Mouse (Mus musculus) hindbrain, postnatal 0 days (tissue): Measurements from ENCODE around the gene Gli3. TPM values are rescaled to one million over a fixed set of nuclear protein-coding genes. Genes with fewer than 3 reads are reported as not detected.

Experiments used
- ATAC-seq: fragments of 200-750 bp; cut with Nextera tagmentation; 2 replicates; pipeline ENCODE4 v1.8.0; 2017; ENCODE audit warnings: mild to moderate bottlenecking, moderate TSS enrichment, moderate library complexity
- DNase-seq: peaks from one replicate; pipeline ENCODE4 v3.0.0-alpha.2; 2015; ENCODE audit warnings: low spot score
- H3K27ac ChIP-seq: fragments of 300-500 bp; sonication (generic); 2 replicates; pipeline ENCODE4 v1.5.1; 2014; ENCODE audit warnings: mild to moderate bottlenecking
- H3K27me3 ChIP-seq: fragments of 300-500 bp; sonication (generic); 2 replicates; pipeline ENCODE4 v1.6.1; 2014; ENCODE audit warnings: low read length, mixed read lengths; ENCODE audit not compliant: insufficient read depth
- H3K36me3 ChIP-seq: fragments of 300-500 bp; sonication (generic); 2 replicates; pipeline ENCODE4 v1.6.1; 2014; ENCODE audit warnings: low read length, mixed read lengths; ENCODE audit not compliant: insufficient read depth
- H3K4me1 ChIP-seq: fragments of 300-500 bp; sonication (generic); 2 replicates; pipeline ENCODE4 v1.6.1; 2014; ENCODE audit warnings: antibody characterized with exemption, low read length, mixed read lengths; ENCODE audit not compliant: insufficient read depth
- H3K4me2 ChIP-seq: fragments of 300-500 bp; sonication (generic); 2 replicates; pipeline ENCODE4 v1.6.1; 2014; ENCODE audit warnings: low read depth, mild to moderate bottlenecking, low read length, moderate library complexity, mixed read lengths
- H3K4me3 ChIP-seq: fragments of 300-500 bp; sonication (generic); 2 replicates; pipeline ENCODE4 v1.5.1; 2014; ENCODE audit warnings: low read length
- H3K9ac ChIP-seq: fragments of 300-500 bp; sonication (generic); replicated peaks from 2 replicates; pipeline ENCODE4 v1.6.1; 2014; ENCODE audit warnings: mild to moderate bottlenecking, low read length, moderate library complexity, mixed read lengths
- H3K9me3 ChIP-seq: fragments of 300-500 bp; sonication (generic); 2 replicates; pipeline ENCODE4 v1.6.1; 2016; ENCODE audit warnings: low read length, mixed read lengths
- CTCF ChIP-seq: IDR thresholded peaks from 2 replicates; pipeline ENCODE4 v1.5.1; 2016; ENCODE audit warnings: antibody characterized with exemption, control low read depth, low read depth
- WGBS: fragments of 180-500 bp; shearing (Covaris S2); extraction: QIAGEN DNeasy Blood & Tissue Kit; methylation state at CpG from one replicate; pipeline ENCODE4 v1.1.7; 2014; 5-methylcytosine and 5-hydroxymethylcytosine counted together
- polyA plus RNA-seq: library from polyadenylated mRNA; unstranded; fragments of >200 nt; fragmentation: Nextera tagmentation; extraction: Ambion mirVana; gene quantifications from 2 replicates; pipeline ENCODE4 v1.2.1, GENCODE M21; 2015
- total RNA-seq: library from RNA; depleted of rRNA; stranded (reverse); fragments of >200 nt; gene quantifications from 2 replicates; pipeline ENCODE4 v1.2.3, GENCODE M21; 2014

Gene Gli3
- total and polyA plus RNA-seq, 2 experiments from 2014 or later = 3.7 to 7.3 TPM

GRCm38 (mm10) chr13:15537206-15537605, 74.2 kb downstream of the Gli3 start:
- ATAC-seq = no peak
- Histone ChIP-seq H3K9ac (no peak overlapping the region), H3K4me1 (no peaks in the 10 kb centered on the region), H3K4me2 (no peak overlapping the region), H3K36me3 (no peaks in the 10 kb centered on the region), H3K27me3 (no peaks in the 10 kb centered on the region), H3K4me3 (no peak overlapping the region), H3K27ac (no peak overlapping the region), H3K9me3 (no peaks in the 10 kb centered on the region)
- no peak for DNase-seq
- WGBS = 55% methylated on average over 5 of the region's 5 CpGs
- no peak for TF ChIP-seq CTCF

- no peak overlapping the region for H3K9ac ChIP-seq
- no peak overlapping the region for H3K4me2 ChIP-seq
- WGBS = 62% methylated on average over 3 of the region's 3 CpGs
- H3K4me1 ChIP-seq = no peaks in the 10 kb centered on the region
- no peak for TF ChIP-seq CTCF
- no peak for ATAC-seq
- no peak for DNase-seq
- H3K27me3 ChIP-seq = no peaks in the 10 kb centered on the region
- H3K27ac ChIP-seq = no peak overlapping the region
- H3K9me3 ChIP-seq = no peaks in the 10 kb centered on the region
- H3K36me3 ChIP-seq = no peaks in the 10 kb centered on the region
- no peak overlapping the region for H3K4me3 ChIP-seq
Observed at GRCm38 (mm10) chr13:15537611-15538010, 74.6 kb downstream of the Gli3 start.

DNA sequence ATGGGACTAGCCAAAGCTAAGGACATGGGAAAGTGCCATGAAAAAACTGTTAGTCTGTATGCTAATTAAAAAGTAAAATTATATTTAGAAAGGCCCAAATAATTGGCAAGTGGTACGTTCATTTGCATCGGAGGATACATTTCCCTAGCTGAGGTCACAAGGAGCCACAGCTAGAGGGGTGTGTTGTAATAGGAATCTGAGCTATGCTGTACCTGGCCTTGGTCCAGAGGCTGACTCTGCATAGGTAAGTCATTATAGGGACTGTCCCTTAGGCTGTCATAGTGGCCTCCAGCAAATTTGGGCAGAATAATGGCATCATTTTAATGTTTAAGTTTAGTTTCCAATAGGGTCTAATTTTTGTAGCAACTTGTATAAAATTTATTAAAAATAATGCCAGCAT, 75.4 kb downstream of the Gli3 start:
- Histone ChIP-seq H3K4me3 (no peak overlapping the region), H3K27ac (no peak overlapping the region), H3K9me3 (no peaks in the 10 kb centered on the region), H3K4me2 (no peak overlapping the region), H3K9ac (no peak overlapping the region), H3K36me3 (no peaks in the 10 kb centered on the region), H3K27me3 (no peaks in the 10 kb centered on the region), H3K4me1 (no peaks in the 10 kb centered on the region)
- 61% methylated on average over 2 of the region's 2 CpGs for WGBS
- no peak for TF ChIP-seq CTCF
- no peak for DNase-seq
- 0 out of 2 replicates have a peak, but pooled peaks have one; percentile 18 for ATAC-seq

DNA sequence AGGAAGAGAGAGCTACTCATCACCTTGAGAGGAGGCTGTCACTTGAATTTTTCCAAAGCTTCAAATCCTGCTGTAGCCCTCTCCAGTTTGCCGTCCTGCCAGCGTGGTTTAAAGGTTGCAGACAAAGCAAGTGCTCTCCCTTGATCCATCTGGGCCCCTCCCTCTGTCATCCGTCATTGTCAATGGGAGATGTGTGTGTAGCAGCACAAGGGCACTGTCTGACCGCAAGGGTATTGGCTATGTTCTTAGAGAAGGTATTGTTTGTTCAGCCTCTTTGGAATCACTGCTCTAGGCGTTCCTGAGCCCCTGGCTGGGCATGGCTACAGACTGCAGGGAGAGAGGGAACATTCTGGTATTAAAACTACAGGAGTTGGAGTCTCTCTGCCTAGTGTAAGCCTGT, 79.0 kb downstream of the Gli3 start:
- Histone ChIP-seq H3K27ac (no peak overlapping the region), H3K9ac (no peak overlapping the region), H3K9me3 (no peaks in the 10 kb centered on the region), H3K4me2 (no peak overlapping the region), H3K4me3 (no peak overlapping the region), H3K36me3 (no peaks in the 10 kb centered on the region), H3K4me1 (0 out of 2 replicates have a peak, but pooled peaks cover 10% of the 10 kb centered on the region), H3K27me3 (no peaks in the 10 kb centered on the region)
- WGBS = 17% methylated on average over 5 of the region's 5 CpGs
- ATAC-seq (peak; percentile 39; the same call in 1 of the 2 replicates), DNase-seq (peak; percentile 24)
- TF ChIP-seq CTCF = no peak

DNA sequence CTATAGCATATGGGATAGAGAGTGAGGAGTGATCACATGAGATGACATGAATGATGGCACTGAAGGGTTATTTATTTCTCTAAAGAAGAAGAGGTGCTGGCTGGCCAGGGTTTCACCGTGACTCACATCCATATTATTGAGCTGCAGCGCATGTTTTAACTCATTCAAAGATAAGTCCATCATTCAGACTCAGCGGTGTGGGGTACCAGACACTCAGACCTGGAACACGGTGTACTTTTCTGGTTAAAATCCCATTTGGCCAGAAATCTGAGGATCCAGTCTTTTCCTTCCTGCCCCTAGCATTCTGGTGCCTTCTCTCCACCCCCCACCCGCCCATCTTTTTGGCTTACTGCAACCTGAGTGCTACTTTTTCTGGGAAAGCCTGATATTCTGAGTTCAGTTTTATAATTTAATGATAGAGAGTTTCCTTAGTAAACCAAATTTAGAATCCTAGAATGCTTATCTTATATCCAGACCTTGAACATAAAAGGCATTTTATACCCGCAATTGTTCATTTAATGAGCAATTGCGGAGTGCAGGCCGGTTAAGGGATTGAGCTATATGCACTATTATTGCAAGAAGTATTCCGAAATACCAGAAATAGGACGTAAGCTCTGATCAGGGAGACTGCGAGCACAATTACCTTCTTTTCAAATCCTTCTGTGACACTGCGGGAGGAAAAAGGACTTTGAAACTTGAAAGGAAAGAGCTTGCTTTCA, 80.3 kb downstream of the Gli3 start:
- DNase-seq (no peak), ATAC-seq (no peak)
- Histone ChIP-seq H3K4me2 (no peak overlapping the region), H3K27me3 (no peaks in the 10 kb centered on the region), H3K36me3 (no peaks in the 10 kb centered on the region), H3K9me3 (no peaks in the 10 kb centered on the region), H3K4me3 (no peak overlapping the region), H3K9ac (no peak overlapping the region), H3K4me1 (0 out of 2 replicates have a peak, but pooled peaks cover 10% of the 10 kb centered on the region), H3K27ac (peak overlapping the region; percentile 64)
- TF ChIP-seq CTCF = no peak
- 38% methylated on average over 12 of the region's 12 CpGs for WGBS

- peak; percentile 59; the same call in 1 of the 2 replicates for ATAC-seq
- Histone ChIP-seq H3K4me2 (0 out of 2 replicates have a peak overlapping the region, but pooled peaks have one; percentile 7), H3K27me3 (no peaks in the 10 kb centered on the region), H3K9me3 (no peaks in the 10 kb centered on the region), H3K4me3 (no peak overlapping the region), H3K27ac (peak overlapping the region; percentile 64), H3K36me3 (no peaks in the 10 kb centered on the region), H3K9ac (no peak overlapping the region), H3K4me1 (0 out of 2 replicates have a peak, but pooled peaks cover 10% of the 10 kb centered on the region)
- WGBS = 22% methylated on average over 7 of the region's 7 CpGs
- peak; percentile 42 for DNase-seq
- no peak for TF ChIP-seq CTCF
Observed at GRCm38 (mm10) chr13:15543888-15544640, 81.0 kb downstream of the Gli3 start.
